Mouse (Mus musculus): ENCODE results near the gene Ctsz. TPM values are rescaled to one million over a fixed set of nuclear protein-coding genes. Genes with fewer than 3 reads are reported as not detected.

Ctsz gene
- polyA plus RNA-seq, 1 experiment = 244 TPM

GRCm38 (mm10) chr2:174438181-174438580, 658 bp downstream of the Ctsz start:
- Histone ChIP-seq H3K79me2 (ENCODE audit: control insufficient read depth, insufficient read depth) (peaks cover 10% of the 10 kb centered on the region), H3K27me3 (ENCODE audit: control insufficient read depth, insufficient read depth, insufficient read length) (no peaks in the 10 kb centered on the region), H3ac (ENCODE audit: control insufficient read depth, insufficient read length) (peak overlapping the region; percentile 4), H3K4me3 (peak overlapping the region; percentile 66), H3K36me3 (ENCODE audit: control insufficient read depth, insufficient read depth) (no peaks in the 10 kb centered on the region), H3K4me2 (ENCODE audit: low read depth) (peak overlapping the region; percentile 92)
- TF ChIP-seq POLR2A (IDR thresholded peaks at IDR 0.05; ENCODE audit: insufficient read length, low read depth) (no peak), MYOD1 (IDR thresholded peaks at IDR 0.05; ENCODE audit: control insufficient read depth in 1 of 3, insufficient read length in 2 of 3, low read depth in 2 of 3) (no peak), USF1 (IDR thresholded peaks at IDR 0.05; ENCODE audit: low read depth) (no peak), REST (IDR thresholded peaks at IDR 0.05; ENCODE audit: insufficient read depth, insufficient read length) (no peak), SRF (IDR thresholded peaks at IDR 0.05; ENCODE audit: control insufficient read depth, insufficient read length, low read depth) (no peak), POLR2AphosphoS2 (IDR thresholded peaks at IDR 0.05; ENCODE audit: insufficient read length, low read depth) (no peak), TCF12 (IDR thresholded peaks at IDR 0.05; ENCODE audit: insufficient read depth, poor library complexity, severe bottlenecking) (no peak), TCF3 (IDR thresholded peaks at IDR 0.05; ENCODE audit: insufficient read length, low read depth) (no peak), CEBPB (IDR thresholded peaks at IDR 0.05; ENCODE audit: insufficient read depth, poor library complexity, severe bottlenecking) (no peak), E2F4 (IDR thresholded peaks at IDR 0.05; ENCODE audit: insufficient read depth) (no peak), MYOG (IDR thresholded peaks at IDR 0.05; ENCODE audit: control insufficient read depth in 1 of 3, insufficient read depth in 1 of 3, insufficient read length in 2 of 3, low read depth in 2 of 3) (no peak), MAX (IDR thresholded peaks at IDR 0.05; ENCODE audit: low read depth) (no peak)

- peaks cover 10% of the 10 kb centered on the region for H3K79me2 ChIP-seq (ENCODE audit: control insufficient read depth, insufficient read depth)
- no peaks in the 10 kb centered on the region for H3K36me3 ChIP-seq (ENCODE audit: control insufficient read depth, insufficient read depth)
- peak overlapping the region; percentile 66 for H3K4me3 ChIP-seq
- H3K4me2 ChIP-seq (ENCODE audit: low read depth) = peak overlapping the region; percentile 92
- peak overlapping the region; percentile 4 for H3ac ChIP-seq (ENCODE audit: control insufficient read depth, insufficient read length)
- H3K27me3 ChIP-seq (ENCODE audit: control insufficient read depth, insufficient read depth, insufficient read length) = no peaks in the 10 kb centered on the region
- TF ChIP-seq E2F4 (IDR thresholded peaks at IDR 0.05; ENCODE audit: insufficient read depth) (no peak), TCF3 (IDR thresholded peaks at IDR 0.05; ENCODE audit: insufficient read length, low read depth) (no peak), MYOD1 (IDR thresholded peaks at IDR 0.05; ENCODE audit: control insufficient read depth in 1 of 3, insufficient read length in 2 of 3, low read depth in 2 of 3) (no peak), CEBPB (IDR thresholded peaks at IDR 0.05; ENCODE audit: insufficient read depth, poor library complexity, severe bottlenecking) (no peak), POLR2AphosphoS2 (IDR thresholded peaks at IDR 0.05; ENCODE audit: insufficient read length, low read depth) (no peak), SRF (IDR thresholded peaks at IDR 0.05; ENCODE audit: control insufficient read depth, insufficient read length, low read depth) (no peak), TCF12 (IDR thresholded peaks at IDR 0.05; ENCODE audit: insufficient read depth, poor library complexity, severe bottlenecking) (no peak), POLR2A (IDR thresholded peaks at IDR 0.05; ENCODE audit: insufficient read length, low read depth) (no peak), MAX (IDR thresholded peaks at IDR 0.05; ENCODE audit: low read depth) (no peak), REST (IDR thresholded peaks at IDR 0.05; ENCODE audit: insufficient read depth, insufficient read length) (no peak)
Measured at GRCm38 (mm10) chr2:174437697-174437982, 1.2 kb downstream of the Ctsz start.

- H3K79me2 ChIP-seq (ENCODE audit: control insufficient read depth, insufficient read depth) = peaks cover 10% of the 10 kb centered on the region
- H3ac ChIP-seq (ENCODE audit: control insufficient read depth, insufficient read length) = no peak overlapping the region
- H3K27me3 ChIP-seq (ENCODE audit: control insufficient read depth, insufficient read depth, insufficient read length) = no peaks in the 10 kb centered on the region
- peak overlapping the region; percentile 66 for H3K4me3 ChIP-seq
- H3K36me3 ChIP-seq (ENCODE audit: control insufficient read depth, insufficient read depth) = no peaks in the 10 kb centered on the region
- H3K4me2 ChIP-seq (ENCODE audit: low read depth) = peak overlapping the region; percentile 92
- TF ChIP-seq E2F4 (IDR thresholded peaks at IDR 0.05; ENCODE audit: insufficient read depth) = no peak
Measured at GRCm38 (mm10) chr2:174436916-174437696, 1.7 kb downstream of the Ctsz start.

- TF ChIP-seq MYOG (IDR thresholded peaks at IDR 0.05; ENCODE audit: control insufficient read depth in 1 of 3, insufficient read depth in 1 of 3, insufficient read length in 2 of 3, low read depth in 2 of 3) (no peak), CEBPB (IDR thresholded peaks at IDR 0.05; ENCODE audit: insufficient read depth, poor library complexity, severe bottlenecking) (no peak), USF1 (IDR thresholded peaks at IDR 0.05; ENCODE audit: low read depth) (no peak), SRF (IDR thresholded peaks at IDR 0.05; ENCODE audit: control insufficient read depth, insufficient read length, low read depth) (no peak), TCF12 (IDR thresholded peaks at IDR 0.05; ENCODE audit: insufficient read depth, poor library complexity, severe bottlenecking) (no peak), TCF3 (IDR thresholded peaks at IDR 0.05; ENCODE audit: insufficient read length, low read depth) (no peak), POLR2A (IDR thresholded peaks at IDR 0.05; ENCODE audit: insufficient read length, low read depth) (no peak), REST (IDR thresholded peaks at IDR 0.05; ENCODE audit: insufficient read depth, insufficient read length) (no peak), POLR2AphosphoS2 (IDR thresholded peaks at IDR 0.05; ENCODE audit: insufficient read length, low read depth) (no peak), MAX (IDR thresholded peaks at IDR 0.05; ENCODE audit: low read depth) (no peak), MYOD1 (IDR thresholded peaks at IDR 0.05; ENCODE audit: control insufficient read depth in 1 of 3, insufficient read length in 2 of 3, low read depth in 2 of 3) (no peak), E2F4 (IDR thresholded peaks at IDR 0.05; ENCODE audit: insufficient read depth) (no peak)
- H3K4me2 ChIP-seq (ENCODE audit: low read depth) = no peak overlapping the region
- H3K27me3 ChIP-seq (ENCODE audit: control insufficient read depth, insufficient read depth, insufficient read length) = no peaks in the 10 kb centered on the region
- H3K4me3 ChIP-seq = no peak overlapping the region
- H3ac ChIP-seq (ENCODE audit: control insufficient read depth, insufficient read length) = no peak overlapping the region
- H3K79me2 ChIP-seq (ENCODE audit: control insufficient read depth, insufficient read depth) = peaks cover 10% of the 10 kb centered on the region
- peaks cover 7% of the 10 kb centered on the region for H3K36me3 ChIP-seq (ENCODE audit: control insufficient read depth, insufficient read depth)
Measured at GRCm38 (mm10) chr2:174436076-174436701, 2.6 kb downstream of the Ctsz start.

All from myocyte (in vitro differentiated cells).